Mouse (Mus musculus) hindbrain, embryonic 13.5 days (tissue): ENCODE measurements around the gene Angpt4. TPM values are rescaled to one million over a fixed set of nuclear protein-coding genes. Genes with fewer than 3 reads are reported as not detected.
A peak's percentile ranks its signal among the peaks of the same experiment; 100 is the strongest.

Experiments
- ATAC-seq: fragments of 200-750 bp; cut with Nextera tagmentation; 2 replicates; pipeline ENCODE4 v1.8.0; 2017; ENCODE audit warnings: moderate TSS enrichment; ENCODE audit not compliant: low FRiP score
- H3K27ac ChIP-seq: fragments of 300-500 bp; sonication (generic); 2 replicates; pipeline ENCODE4 v1.5.1; 2015; ENCODE audit warnings: inconsistent platforms, mild to moderate bottlenecking, moderate library complexity
- H3K27me3 ChIP-seq: fragments of 300-500 bp; sonication (generic); 2 replicates; pipeline ENCODE4 v1.6.1; 2015; ENCODE audit warnings: mild to moderate bottlenecking, inconsistent platforms
- H3K36me3 ChIP-seq: fragments of 300-500 bp; sonication (generic); 2 replicates; pipeline ENCODE4 v1.6.1; 2015; ENCODE audit warnings: mild to moderate bottlenecking, inconsistent platforms
- H3K4me1 ChIP-seq: fragments of 300-500 bp; sonication (generic); replicated peaks from 2 replicates; pipeline ENCODE4 v1.6.1; 2015; ENCODE audit warnings: inconsistent platforms
- H3K4me2 ChIP-seq: fragments of 300-500 bp; sonication (generic); 2 replicates; pipeline ENCODE4 v1.6.1; 2015; ENCODE audit warnings: inconsistent platforms, mild to moderate bottlenecking, moderate library complexity
- H3K4me3 ChIP-seq: fragments of 300-500 bp; sonication (generic); 2 replicates; pipeline ENCODE4 v1.5.1; 2015; ENCODE audit warnings: mild to moderate bottlenecking, inconsistent platforms
- H3K9ac ChIP-seq: fragments of 300-500 bp; sonication (generic); 2 replicates; pipeline ENCODE4 v1.6.1; 2015; ENCODE audit warnings: mild to moderate bottlenecking, inconsistent platforms
- H3K9me3 ChIP-seq: fragments of 300-500 bp; sonication (generic); 2 replicates; pipeline ENCODE4 v1.6.1; 2016; ENCODE audit warnings: inconsistent platforms
- WGBS: fragments of 180-500 bp; shearing (Covaris S2); methylation state at CpG from one replicate; pipeline ENCODE4 v1.1.7; 2015; 5-methylcytosine and 5-hydroxymethylcytosine counted together
- polyA plus RNA-seq: library from polyadenylated mRNA; unstranded; fragments of >200 nt; fragmentation: Nextera tagmentation; extraction: Ambion mirVana; gene quantifications from 2 replicates; pipeline ENCODE4 v1.2.1, GENCODE M21; 2015

The Angpt4 gene
- polyA plus RNA-seq, 1 experiment from 2014 or later: 0.64 TPM

GRCm38 (mm10) chr2:151895911-151896310, 15.1 kb upstream of the Angpt4 start:
- Histone ChIP-seq H3K36me3 (no peaks in the 10 kb centered on the region), H3K27ac (no peak overlapping the region), H3K4me2 (no peak overlapping the region), H3K27me3 (no peaks in the 10 kb centered on the region), H3K4me3 (no peak overlapping the region), H3K4me1 (peaks cover 10% of the 10 kb centered on the region), H3K9ac (no peak overlapping the region), H3K9me3 (no peaks in the 10 kb centered on the region)
- no peak for ATAC-seq
- WGBS: 85% methylated on average over 5 of the region's 5 CpGs

- Histone ChIP-seq H3K4me3 (no peak overlapping the region), H3K9ac (no peak overlapping the region), H3K4me2 (no peak overlapping the region), H3K27me3 (no peaks in the 10 kb centered on the region), H3K27ac (no peak overlapping the region), H3K4me1 (peaks cover 4% of the 10 kb centered on the region; the same call in 1 of the 2 replicates), H3K36me3 (no peaks in the 10 kb centered on the region), H3K9me3 (no peaks in the 10 kb centered on the region)
- 100% methylated on average over 1 of the region's 1 CpGs for WGBS
- ATAC-seq: no peak
These were observed 12.9 kb upstream of the Angpt4 start for GRCm38 (mm10) chr2:151898106-151898505.

- Histone ChIP-seq H3K4me3 (no peak overlapping the region), H3K9me3 (no peaks in the 10 kb centered on the region), H3K9ac (no peak overlapping the region), H3K36me3 (no peaks in the 10 kb centered on the region), H3K27me3 (no peaks in the 10 kb centered on the region), H3K27ac (no peak overlapping the region), H3K4me1 (peaks cover 10% of the 10 kb centered on the region), H3K4me2 (no peak overlapping the region)
- ATAC-seq: no peak
- WGBS: 80% methylated on average over 4 of the region's 4 CpGs
These were observed 10.2 kb upstream of the Angpt4 start for GRCm38 (mm10) chr2:151900845-151901244.

- Histone ChIP-seq H3K4me2 (no peak overlapping the region), H3K4me3 (no peak overlapping the region), H3K9ac (no peak overlapping the region), H3K27me3 (no peaks in the 10 kb centered on the region), H3K9me3 (no peaks in the 10 kb centered on the region), H3K36me3 (no peaks in the 10 kb centered on the region), H3K4me1 (peaks cover 10% of the 10 kb centered on the region), H3K27ac (no peak overlapping the region)
- 88% methylated on average over 6 of the region's 6 CpGs for WGBS
- ATAC-seq: no peak
These were observed 7.7 kb upstream of the Angpt4 start for GRCm38 (mm10) chr2:151903267-151903666.

- Histone ChIP-seq H3K27ac (no peak overlapping the region), H3K4me3 (no peak overlapping the region), H3K9me3 (no peaks in the 10 kb centered on the region), H3K36me3 (no peaks in the 10 kb centered on the region), H3K27me3 (no peaks in the 10 kb centered on the region), H3K9ac (no peak overlapping the region), H3K4me1 (peaks cover 10% of the 10 kb centered on the region), H3K4me2 (no peak overlapping the region)
- ATAC-seq: no peak
- WGBS: 73% methylated on average over 4 of the region's 4 CpGs
These were observed 7.1 kb upstream of the Angpt4 start for GRCm38 (mm10) chr2:151903933-151904332.

GRCm38 (mm10) chr2:151904636-151905035, 6.4 kb upstream of the Angpt4 start:
- H3K4me3 ChIP-seq: no peak overlapping the region
- H3K27me3 ChIP-seq: no peaks in the 10 kb centered on the region
- no peaks in the 10 kb centered on the region for H3K36me3 ChIP-seq
- no peak overlapping the region for H3K4me2 ChIP-seq
- ATAC-seq: no peak
- H3K27ac ChIP-seq: no peak overlapping the region
- no peak overlapping the region for H3K9ac ChIP-seq
- no peaks in the 10 kb centered on the region for H3K9me3 ChIP-seq
- peaks cover 10% of the 10 kb centered on the region for H3K4me1 ChIP-seq
- WGBS: 59% methylated on average over 3 of the region's 3 CpGs

- Histone ChIP-seq H3K27me3 (no peaks in the 10 kb centered on the region), H3K4me1 (peaks cover 22% of the 10 kb centered on the region), H3K4me3 (no peak overlapping the region), H3K9me3 (no peaks in the 10 kb centered on the region), H3K36me3 (no peaks in the 10 kb centered on the region), H3K27ac (no peak overlapping the region), H3K4me2 (no peak overlapping the region), H3K9ac (no peak overlapping the region)
- ATAC-seq: no peak
- 82% methylated on average over 2 of the region's 2 CpGs for WGBS
These were observed 4.0 kb upstream of the Angpt4 start for GRCm38 (mm10) chr2:151907020-151907419.

- no peak overlapping the region for H3K4me2 ChIP-seq
- no peak overlapping the region for H3K9ac ChIP-seq
- 77% methylated on average over 3 of the region's 3 CpGs for WGBS
- ATAC-seq: no peak
- H3K4me1 ChIP-seq: peaks cover 17% of the 10 kb centered on the region; the same call in 1 of the 2 replicates
- no peaks in the 10 kb centered on the region for H3K27me3 ChIP-seq
- no peaks in the 10 kb centered on the region for H3K36me3 ChIP-seq
- H3K9me3 ChIP-seq: no peaks in the 10 kb centered on the region
- no peak overlapping the region for H3K4me3 ChIP-seq
- no peak overlapping the region for H3K27ac ChIP-seq
These were observed 1.6 kb upstream of the Angpt4 start for GRCm38 (mm10) chr2:151909386-151909785.

GRCm38 (mm10) chr2:151910498-151910897, 512 bp upstream of the Angpt4 start:
- Histone ChIP-seq H3K27ac (no peak overlapping the region), H3K9ac (no peak overlapping the region), H3K4me1 (peaks cover 14% of the 10 kb centered on the region; the same call in 1 of the 2 replicates), H3K9me3 (no peaks in the 10 kb centered on the region), H3K27me3 (no peaks in the 10 kb centered on the region), H3K36me3 (no peaks in the 10 kb centered on the region), H3K4me3 (no peak overlapping the region), H3K4me2 (no peak overlapping the region)
- ATAC-seq: no peak
- 45% methylated on average over 5 of the region's 5 CpGs for whole genome bisulfite sequencing

GRCm38 (mm10) chr2:151911751-151912150, 741 bp downstream of the Angpt4 start:
- WGBS: 89% methylated on average over 3 of the region's 3 CpGs
- Histone ChIP-seq H3K9me3 (no peaks in the 10 kb centered on the region), H3K4me1 (peaks cover 25% of the 10 kb centered on the region), H3K27me3 (no peaks in the 10 kb centered on the region), H3K9ac (no peak overlapping the region), H3K4me3 (no peak overlapping the region), H3K27ac (no peak overlapping the region), H3K36me3 (no peaks in the 10 kb centered on the region), H3K4me2 (no peak overlapping the region)
- ATAC-seq: no peak

GRCm38 (mm10) chr2:151914120-151914519, 3.1 kb downstream of the Angpt4 start:
- no peak overlapping the region for H3K27ac ChIP-seq
- no peak overlapping the region for H3K4me3 ChIP-seq
- H3K4me1 ChIP-seq: peaks cover 25% of the 10 kb centered on the region
- no peak overlapping the region for H3K9ac ChIP-seq
- no peaks in the 10 kb centered on the region for H3K27me3 ChIP-seq
- no peaks in the 10 kb centered on the region for H3K9me3 ChIP-seq
- H3K36me3 ChIP-seq: no peaks in the 10 kb centered on the region
- 86% methylated on average over 5 of the region's 5 CpGs for WGBS
- H3K4me2 ChIP-seq: no peak overlapping the region
- no peak for ATAC-seq

GRCm38 (mm10) chr2:151915111-151915510, 4.1 kb downstream of the Angpt4 start:
- WGBS: 32% methylated on average over 2 of the region's 2 CpGs
- ATAC-seq: no peak
- peaks cover 25% of the 10 kb centered on the region for H3K4me1 ChIP-seq
- no peaks in the 10 kb centered on the region for H3K9me3 ChIP-seq
- no peaks in the 10 kb centered on the region for H3K27me3 ChIP-seq
- no peaks in the 10 kb centered on the region for H3K36me3 ChIP-seq
- no peak overlapping the region for H3K9ac ChIP-seq
- no peak overlapping the region for H3K4me3 ChIP-seq
- H3K4me2 ChIP-seq: no peak overlapping the region
- no peak overlapping the region for H3K27ac ChIP-seq

- Histone ChIP-seq H3K36me3 (no peaks in the 10 kb centered on the region), H3K9me3 (no peaks in the 10 kb centered on the region), H3K4me3 (no peak overlapping the region), H3K4me2 (no peak overlapping the region), H3K27me3 (no peaks in the 10 kb centered on the region), H3K9ac (no peak overlapping the region), H3K4me1 (peaks cover 16% of the 10 kb centered on the region), H3K27ac (peak overlapping the region; percentile 1; the same call in 1 of the 2 replicates)
- WGBS: 66% methylated on average over 13 of the region's 13 CpGs
- no peak for ATAC-seq
These were observed 5.2 kb downstream of the Angpt4 start for GRCm38 (mm10) chr2:151916061-151916831.
